In genomic region chr17:28008565-28008981, GRCm38 (mm10) we compare ENCODE assay signal across 8 mouse cellular contexts.
A peak's percentile ranks its signal among the peaks of the same experiment; 100 is the strongest.
DNase-seq lines count a peak whose midpoint lies in the region; ATAC-seq lines count a peak whose summit lies in the region.

No protein-coding gene starts in this region.

- no peak for ATAC-seq in forebrain, embryonic 12.5 days (ENCODE audit: low FRiP score)
- no peak for ATAC-seq in forebrain, embryonic 14.5 days
- no peak for ATAC-seq in stomach, embryonic 14.5 days (ENCODE audit: insufficient number of reproducible peaks, insufficient read depth, low FRiP score, low read depth)

- peaks cover 45% of the 10 kb centered on the region for H3K4me1 ChIP-seq in forebrain, embryonic 12.5 days
- H3K4me1 ChIP-seq in forebrain, embryonic 14.5 days (ENCODE audit: control insufficient read depth, insufficient read depth, low read length): peaks cover 33% of the 10 kb centered on the region
- H3K4me1 ChIP-seq in limb, embryonic 10.5 days: peaks cover 49% of the 10 kb centered on the region
- peaks cover 61% of the 10 kb centered on the region for H3K4me1 ChIP-seq in stomach, embryonic 14.5 days (ENCODE audit: control insufficient read depth, insufficient read depth, low read length)

- 69% methylated on average over 8 of the region's 8 CpGs for WGBS in forebrain, embryonic 12.5 days
- WGBS in forebrain, embryonic 14.5 days: 74% methylated on average over 8 of the region's 8 CpGs
- 76% methylated on average over 8 of the region's 8 CpGs for WGBS in limb, embryonic 10.5 days
- 44% methylated on average over 8 of the region's 8 CpGs for WGBS in stomach, embryonic 14.5 days

- H3K27me3 ChIP-seq in forebrain, embryonic 12.5 days: peaks cover 9% of the 10 kb centered on the region
- H3K27me3 ChIP-seq in forebrain, embryonic 14.5 days (replicated peaks; ENCODE audit: control insufficient read depth, insufficient read depth, low read length): no peaks in the 10 kb centered on the region
- H3K27me3 ChIP-seq in limb, embryonic 10.5 days (ENCODE audit: low read depth, poor library complexity, severe bottlenecking): no peaks in the 10 kb centered on the region
- no peaks in the 10 kb centered on the region for H3K27me3 ChIP-seq in stomach, embryonic 14.5 days (ENCODE audit: control insufficient read depth, insufficient read depth, low read length)

- DNase-seq in forebrain, embryonic 14.5 days (ENCODE audit: low spot score): no peak
- peak; percentile 62 for DNase-seq in right cerebral cortex, adult 18-20 months
- DNase-seq in right cerebral cortex, postnatal 25 days: no peak
- no peak for DNase-seq in limb, embryonic 10.5 days (ENCODE audit: low spot score)
- no peak for DNase-seq in cerebellum, postnatal 25 days
- no peak for DNase-seq in layer of hippocampus, adult 8-10 months (ENCODE audit: low spot score in 2 of 2)

- H3K9me3 ChIP-seq in forebrain, embryonic 12.5 days: no peaks in the 10 kb centered on the region
- H3K9me3 ChIP-seq in forebrain, embryonic 14.5 days (replicated peaks; ENCODE audit: control insufficient read depth, low read length): no peaks in the 10 kb centered on the region
- no peaks in the 10 kb centered on the region for H3K9me3 ChIP-seq in limb, embryonic 10.5 days (replicated peaks)
- no peaks in the 10 kb centered on the region for H3K9me3 ChIP-seq in stomach, embryonic 14.5 days (ENCODE audit: control insufficient read depth, low read depth, low read length)

- peaks cover 15% of the 10 kb centered on the region for H3K36me3 ChIP-seq in forebrain, embryonic 12.5 days (replicated peaks)
- H3K36me3 ChIP-seq in forebrain, embryonic 14.5 days (ENCODE audit: control insufficient read depth, insufficient read depth, low read length): peaks cover 20% of the 10 kb centered on the region
- peaks cover 52% of the 10 kb centered on the region for H3K36me3 ChIP-seq in limb, embryonic 10.5 days
- H3K36me3 ChIP-seq in stomach, embryonic 14.5 days (ENCODE audit: control insufficient read depth, insufficient read depth, low read length): peaks cover 3% of the 10 kb centered on the region; the same call in 1 of the 2 replicates

- no peak overlapping the region for H3K27ac ChIP-seq in forebrain, embryonic 12.5 days
- no peak overlapping the region for H3K27ac ChIP-seq in forebrain, embryonic 14.5 days (ENCODE audit: low read depth, low read length)
- 0 out of 2 replicates have a peak overlapping the region, but pooled peaks have one; percentile 87 for H3K27ac ChIP-seq in limb, embryonic 10.5 days
- H3K27ac ChIP-seq in stomach, embryonic 14.5 days (ENCODE audit: low read length): peak overlapping the region; percentile 88

- no peak overlapping the region for H3K9ac ChIP-seq in forebrain, embryonic 12.5 days
- no peak overlapping the region for H3K9ac ChIP-seq in forebrain, embryonic 14.5 days (ENCODE audit: low read length)
- H3K9ac ChIP-seq in stomach, embryonic 14.5 days (replicated peaks; ENCODE audit: low read depth, low read length): 0 out of 2 replicates have a peak overlapping the region, but pooled peaks have one; percentile 47

- no peak overlapping the region for H3K4me3 ChIP-seq in forebrain, embryonic 12.5 days (replicated peaks)
- no peak overlapping the region for H3K4me3 ChIP-seq in forebrain, embryonic 14.5 days (ENCODE audit: low read depth, low read length)
- peak overlapping the region; percentile 35; the same call in 1 of the 2 replicates for H3K4me3 ChIP-seq in limb, embryonic 10.5 days
- peak overlapping the region; percentile 17 for H3K4me3 ChIP-seq in stomach, embryonic 14.5 days (ENCODE audit: low read depth, low read length)

- 0 out of 2 replicates have a peak overlapping the region, but pooled peaks have one; percentile 30 for H3K4me2 ChIP-seq in forebrain, embryonic 12.5 days
- H3K4me2 ChIP-seq in forebrain, embryonic 14.5 days (ENCODE audit: low read length): no peak overlapping the region
- peak overlapping the region; percentile 48 for H3K4me2 ChIP-seq in stomach, embryonic 14.5 days (replicated peaks; ENCODE audit: low read depth, low read length)

Comparison
In these comparisons a context has a peak if more than half of its experiments do, and no peak if none do; other contexts are left out.
1. H3K27ac ChIP-seq: peak in limb, embryonic 10.5 days (single experiment) and stomach, embryonic 14.5 days (single experiment); none in forebrain, embryonic 12.5 days (single experiment) and forebrain, embryonic 14.5 days (single experiment).
2. H3K4me3 ChIP-seq: peak in limb, embryonic 10.5 days (single experiment) and stomach, embryonic 14.5 days (single experiment); none in forebrain, embryonic 12.5 days (single experiment) and forebrain, embryonic 14.5 days (single experiment).